Mouse (Mus musculus) brain, embryonic 14.5 days (tissue): ENCODE data around the gene Sco2.

ENCODE experiments used
- CTCF ChIP-seq: fragments of 200-500 bp; IDR thresholded peaks from 2 replicates; pipeline ENCODE4 v1.5.1; 2012; ENCODE audit warnings: inconsistent platforms, mild to moderate bottlenecking, moderate library complexity, borderline replicate concordance; ENCODE audit not compliant: insufficient read depth, insufficient read length; ENCODE audit errors: extremely low read depth
- POLR2A ChIP-seq: fragments of 200-500 bp; IDR thresholded peaks from 2 replicates; pipeline ENCODE4 v1.6.1; 2012; ENCODE audit warnings: mild to moderate bottlenecking, inconsistent platforms, borderline replicate concordance; ENCODE audit not compliant: poor library complexity, insufficient read depth, insufficient read length, severe bottlenecking; ENCODE audit errors: extremely low read depth

DNA sequence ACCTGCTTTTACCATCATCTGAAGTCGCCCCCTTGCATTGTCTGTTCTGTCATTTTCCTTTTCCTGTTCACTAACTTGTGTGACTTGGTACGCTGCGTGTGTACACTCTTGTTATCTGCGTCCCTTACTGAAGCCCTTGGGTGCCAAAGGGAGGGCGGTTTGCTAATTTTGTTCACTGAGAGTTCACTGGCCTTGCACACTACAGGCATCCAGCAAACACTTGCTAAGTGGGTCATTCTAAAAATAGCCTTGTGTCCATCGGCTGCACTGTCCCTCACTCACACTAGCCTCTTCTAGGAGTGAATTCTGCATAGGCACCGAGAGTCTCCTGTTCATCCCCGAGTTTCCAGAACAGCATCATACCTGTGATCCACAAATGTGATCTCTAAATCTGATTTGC lies 41.6 kb upstream of the Sco2 start:
- TF ChIP-seq CTCF (no peak), POLR2A (no peak)
